ENCODE assay signal across 22 mouse cellular contexts in the genomic region with DNA sequence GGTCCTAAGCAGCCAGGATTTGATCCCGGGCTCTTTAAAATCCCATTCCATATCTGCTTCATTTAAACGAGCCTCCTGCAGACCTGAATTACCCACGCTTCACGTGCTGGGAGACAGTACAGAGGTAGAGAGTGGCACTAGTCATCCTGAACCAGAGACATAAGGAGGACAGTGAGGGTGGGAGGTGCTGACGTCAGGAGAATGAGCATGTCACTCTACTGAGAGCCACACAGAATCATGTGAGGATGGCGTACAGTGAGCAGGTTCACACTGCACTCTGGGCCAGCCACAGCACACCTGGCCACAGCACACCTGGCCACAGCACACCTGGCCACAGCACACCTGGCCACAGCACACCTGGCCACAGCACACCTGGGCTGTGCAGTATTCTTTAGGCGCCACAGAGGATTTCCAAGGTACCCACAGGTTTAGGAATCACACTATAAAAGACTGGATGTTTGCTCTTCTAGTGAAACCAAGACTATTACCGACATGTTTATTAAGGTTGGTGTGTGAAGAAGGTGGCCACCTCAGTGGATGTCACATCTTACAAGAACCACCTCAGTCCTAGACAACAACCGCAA.
DNase-seq lines count a peak whose midpoint lies in the region; ATAC-seq lines count a peak whose summit lies in the region.
"Had no signal": no experiment of that assay in that cellular context is flagged by ENCODE, and none has a peak within 500 bp of the region (broad histone marks: within the 10 kb centered on the region; RNA-seq: fewer than 3 reads in every experiment).

No protein-coding gene starts in this region.

- no peak for ATAC-seq in heart, embryonic 12.5 days (ENCODE audit: insufficient number of reproducible peaks, low FRiP score)
- ATAC-seq in megakaryocyte, adult 5-6 weeks (ENCODE audit: poor library complexity, severe bottlenecking): no peak
- 0 out of 2 replicates have a peak, but pooled peaks have one; percentile 52 for ATAC-seq in erythroid progenitor cell, adult 5-6 weeks (replicated peaks; ENCODE audit: low FRiP score, poor library complexity, severe bottlenecking)
- ATAC-seq: forebrain, embryonic 13.5 days; intestine, postnatal 0 days had no signal

- H3K36me3 ChIP-seq in heart, embryonic 12.5 days: peaks cover 56% of the 10 kb centered on the region
- H3K36me3 ChIP-seq in megakaryocyte, embryonic 14.5 days (replicated peaks; ENCODE audit: low read length): no peaks in the 10 kb centered on the region
- H3K36me3 ChIP-seq: liver, embryonic 13.5 days had no signal

- H3K9ac ChIP-seq in heart, embryonic 12.5 days: no peak overlapping the region
- H3K9ac ChIP-seq: embryonic facial prominence, embryonic 13.5 days; forebrain, embryonic 13.5 days; hindbrain, embryonic 12.5 days; liver, embryonic 13.5 days; stomach, embryonic 15.5 days had no signal

- peak overlapping the region; percentile 32 for H3K27ac ChIP-seq in heart, embryonic 12.5 days (ENCODE audit: poor library complexity, severe bottlenecking)
- H3K27ac ChIP-seq: embryonic facial prominence, embryonic 13.5 days; forebrain, embryonic 13.5 days; hindbrain, embryonic 12.5 days; liver, embryonic 13.5 days; stomach, embryonic 15.5 days had no signal

- no peaks in the 10 kb centered on the region for H3K9me3 ChIP-seq in heart, embryonic 12.5 days (replicated peaks)
- no peaks in the 10 kb centered on the region for H3K9me3 ChIP-seq in megakaryocyte, embryonic 14.5 days
- H3K9me3 ChIP-seq: embryonic facial prominence, embryonic 13.5 days; forebrain, embryonic 13.5 days; hindbrain, embryonic 12.5 days; liver, embryonic 13.5 days; stomach, embryonic 15.5 days had no signal

- H3K4me3 ChIP-seq in heart, embryonic 12.5 days: no peak overlapping the region
- H3K4me3 ChIP-seq in megakaryocyte, embryonic 14.5 days (replicated peaks): peak overlapping the region; percentile 47
- H3K4me3 ChIP-seq: embryonic facial prominence, embryonic 13.5 days; erythroblast, embryonic 14.5 days; forebrain, embryonic 13.5 days; hindbrain, embryonic 12.5 days; liver, embryonic 13.5 days; stomach, embryonic 15.5 days had no signal

- H3K4me2 ChIP-seq in heart, embryonic 12.5 days: no peak overlapping the region
- H3K4me2 ChIP-seq: embryonic facial prominence, embryonic 13.5 days; forebrain, embryonic 13.5 days; hindbrain, embryonic 12.5 days; liver, embryonic 13.5 days; stomach, embryonic 15.5 days had no signal

- H3K4me1 ChIP-seq in heart, embryonic 12.5 days (replicated peaks): peaks cover 50% of the 10 kb centered on the region
- H3K4me1 ChIP-seq in megakaryocyte, embryonic 14.5 days: no peaks in the 10 kb centered on the region
- H3K4me1 ChIP-seq: embryonic facial prominence, embryonic 13.5 days; stomach, embryonic 15.5 days had no signal

- H3K27me3 ChIP-seq in heart, embryonic 12.5 days (replicated peaks): no peaks in the 10 kb centered on the region
- peaks cover 3% of the 10 kb centered on the region for H3K27me3 ChIP-seq in megakaryocyte, embryonic 14.5 days (replicated peaks)
- H3K27me3 ChIP-seq: embryonic facial prominence, embryonic 13.5 days; forebrain, embryonic 13.5 days; hindbrain, embryonic 12.5 days; liver, embryonic 13.5 days; stomach, embryonic 15.5 days had no signal

- DNase-seq in heart, adult 11 months: no peak
- peak; percentile 73 for DNase-seq in brain, adult 2 months (ENCODE audit: low read depth, low spot score)
- DNase-seq in cerebellum, adult 9-11 months: no peak
- DNase-seq: adrenal gland, adult 8-10 months; embryo, embryonic 11 days; gastrocnemius, postnatal 25 days; liver, embryonic 13.5 days; lung, adult 2 months; lung, postnatal 14 days; midbrain, embryonic 14.5 days; thymus, adult 18-20 months; thymus, postnatal 36 days had no signal

- WGBS in heart, embryonic 12.5 days: 77% methylated on average over 9 of the region's 9 CpGs
